In genomic region chr10:123195501-123195900, GRCm38 (mm10) we compare ENCODE assay signal across 8 mouse cellular contexts. TPM values are rescaled to one million over a fixed set of nuclear protein-coding genes. Genes with fewer than 3 reads are reported as not detected.
DNase-seq lines count a peak whose midpoint lies in the region; ATAC-seq and TF ChIP-seq lines count a peak whose summit lies in the region.

No protein-coding gene starts in this region.

- no peak for TF ChIP-seq POLR2A in liver, adult 2 months (IDR thresholded peaks at IDR 0.05; ENCODE audit: extremely low read depth, insufficient read depth, low read length)

- no peaks in the 10 kb centered on the region for H3K9me3 ChIP-seq in kidney, embryonic 16.5 days (ENCODE audit: low read length)
- no peaks in the 10 kb centered on the region for H3K9me3 ChIP-seq in embryonic facial prominence, embryonic 14.5 days (ENCODE audit: control insufficient read depth, low read length)
- H3K9me3 ChIP-seq in neural tube, embryonic 13.5 days: no peaks in the 10 kb centered on the region

- H3K4me2 ChIP-seq in kidney, embryonic 16.5 days (replicated peaks; ENCODE audit: low read depth, low read length): peak overlapping the region; percentile 74
- H3K4me2 ChIP-seq in embryonic facial prominence, embryonic 14.5 days (ENCODE audit: low read depth, low read length): peak overlapping the region; percentile 72
- peak overlapping the region; percentile 61 for H3K4me2 ChIP-seq in neural tube, embryonic 13.5 days

- DNase-seq in kidney, postnatal 36 days: no peak
- DNase-seq in embryonic facial prominence, embryonic 14.5 days (ENCODE audit: low spot score): no peak
- no peak for DNase-seq in liver, adult 2 months (ENCODE audit: extremely low read depth, low read depth, low spot score)
- DNase-seq in gastrocnemius, postnatal 4 days (ENCODE audit: low spot score in 2 of 2): no peak
- DNase-seq in right cerebral cortex, postnatal 25 days: no peak
- no peak for DNase-seq in kidney, adult 9 months

- H3K27ac ChIP-seq in kidney, embryonic 16.5 days (ENCODE audit: low read length): no peak overlapping the region
- peak overlapping the region; percentile 90; the same call in 1 of the 2 replicates for H3K27ac ChIP-seq in embryonic facial prominence, embryonic 14.5 days (replicated peaks; ENCODE audit: low read depth, low read length)
- no peak overlapping the region for H3K27ac ChIP-seq in liver, adult 2 months (replicated peaks; ENCODE audit: insufficient read depth, low read depth, low read length)
- no peak overlapping the region for H3K27ac ChIP-seq in neural tube, embryonic 13.5 days (replicated peaks)

- H3K79me2 ChIP-seq in liver, adult 2 months (ENCODE audit: control insufficient read depth, insufficient read depth, low read length): peaks cover 12% of the 10 kb centered on the region; the same call in 1 of the 2 replicates

- no peak for ATAC-seq in kidney, embryonic 16.5 days (ENCODE audit: low FRiP score, low TSS enrichment)
- no peak for ATAC-seq in embryonic facial prominence, embryonic 14.5 days (ENCODE audit: low read depth)
- ATAC-seq in neural tube, embryonic 13.5 days (ENCODE audit: low read depth): no peak

- peak overlapping the region; percentile 57 for H3K9ac ChIP-seq in kidney, embryonic 16.5 days (replicated peaks; ENCODE audit: low read length)
- H3K9ac ChIP-seq in embryonic facial prominence, embryonic 14.5 days (ENCODE audit: low read depth, low read length): peak overlapping the region; percentile 83
- peak overlapping the region; percentile 19; the same call in 1 of the 2 replicates for H3K9ac ChIP-seq in liver, adult 2 months (ENCODE audit: low read depth, low read length)
- H3K9ac ChIP-seq in neural tube, embryonic 13.5 days: peak overlapping the region; percentile 96

- H3K4me3 ChIP-seq in kidney, embryonic 16.5 days (ENCODE audit: low read length): peak overlapping the region; percentile 95
- peak overlapping the region; percentile 94 for H3K4me3 ChIP-seq in embryonic facial prominence, embryonic 14.5 days (ENCODE audit: low read depth, low read length)
- H3K4me3 ChIP-seq in liver, adult 2 months (ENCODE audit: insufficient read depth, low read depth, low read length): peak overlapping the region; percentile 98; the same call in 1 of the 2 replicates
- peak overlapping the region; percentile 96 for H3K4me3 ChIP-seq in neural tube, embryonic 13.5 days

- WGBS in kidney, embryonic 16.5 days: 11% methylated on average over 7 of the region's 7 CpGs
- WGBS in embryonic facial prominence, embryonic 14.5 days: 17% methylated on average over 7 of the region's 7 CpGs
- 18% methylated on average over 7 of the region's 7 CpGs for WGBS in liver, adult 2 months
- WGBS in neural tube, embryonic 13.5 days: 10% methylated on average over 7 of the region's 7 CpGs

- H3K4me1 ChIP-seq in kidney, embryonic 16.5 days (ENCODE audit: insufficient read depth, low read length): peaks cover 17% of the 10 kb centered on the region
- peaks cover 7% of the 10 kb centered on the region for H3K4me1 ChIP-seq in embryonic facial prominence, embryonic 14.5 days (ENCODE audit: control insufficient read depth, insufficient read depth, low read length)
- peaks cover 17% of the 10 kb centered on the region for H3K4me1 ChIP-seq in liver, adult 2 months (ENCODE audit: control insufficient read depth, insufficient read depth, low read length)
- H3K4me1 ChIP-seq in neural tube, embryonic 13.5 days (replicated peaks): peaks cover 26% of the 10 kb centered on the region

- no peaks in the 10 kb centered on the region for H3K36me3 ChIP-seq in kidney, embryonic 16.5 days (ENCODE audit: insufficient read depth, low read length)
- H3K36me3 ChIP-seq in embryonic facial prominence, embryonic 14.5 days (ENCODE audit: control insufficient read depth, insufficient read depth, low read length): no peaks in the 10 kb centered on the region
- H3K36me3 ChIP-seq in liver, adult 2 months (ENCODE audit: control insufficient read depth, insufficient read depth, low read length): no peaks in the 10 kb centered on the region
- H3K36me3 ChIP-seq in neural tube, embryonic 13.5 days: no peaks in the 10 kb centered on the region

- no peaks in the 10 kb centered on the region for H3K27me3 ChIP-seq in kidney, embryonic 16.5 days (ENCODE audit: insufficient read depth, low read length)
- H3K27me3 ChIP-seq in embryonic facial prominence, embryonic 14.5 days (replicated peaks; ENCODE audit: control insufficient read depth, insufficient read depth, low read length): no peaks in the 10 kb centered on the region
- no peaks in the 10 kb centered on the region for H3K27me3 ChIP-seq in liver, adult 2 months (ENCODE audit: control insufficient read depth, insufficient read depth, low read length)
- no peaks in the 10 kb centered on the region; the same call in 1 of the 2 replicates for H3K27me3 ChIP-seq in neural tube, embryonic 13.5 days

- no peak for TF ChIP-seq CTCF in liver, adult 2 months (IDR thresholded peaks at IDR 0.05; ENCODE audit: low read depth, low read length)

RNA-seq across cellular contexts. Expression of gene Usp15, which starts 1.3 kb away (rescaled TPM):
- 72.4 and 76.0 TPM in 2 replicates for polyA plus RNA-seq in kidney, embryonic 16.5 days (2015; fragmentation: Nextera tagmentation; extraction: Ambion mirVana)
- polyA plus RNA-seq in embryonic facial prominence, embryonic 14.5 days (2014; fragmentation: Nextera tagmentation; extraction: Ambion mirVana): 70.0 and 74.5 TPM in 2 replicates
- total RNA-seq in liver, adult 2 months (2014; rRNA removed): 49.9 and 53.0 TPM in 2 replicates
- polyA plus RNA-seq in liver, adult 2 months (2012; rRNA removed): 4.3 and 4.5 TPM in 2 replicates
- 68.2 and 71.1 TPM in 2 replicates for polyA plus RNA-seq in neural tube, embryonic 13.5 days (2015; fragmentation: Nextera tagmentation; extraction: Ambion mirVana)
- total RNA-seq in gastrocnemius, postnatal 4 days (2021): 100 to 1,000 TPM; 115 to 138 TPM

Comparison
In these comparisons a context has a peak if more than half of its experiments do, and no peak if none do; other contexts are left out.
1. H3K9ac ChIP-seq: peak in every context shown above with its lines; median percentile 96 in neural tube, embryonic 13.5 days; 83 in embryonic facial prominence, embryonic 14.5 days; 57 in kidney, embryonic 16.5 days; 19 in liver, adult 2 months.
2. RNA of gene Usp15, which starts 1.3 kb away (polyA plus RNA-seq): 70.0 to 74.5 TPM in embryonic facial prominence, embryonic 14.5 days, 72.4 to 76.0 TPM in kidney, embryonic 16.5 days and 68.2 to 71.1 TPM in neural tube, embryonic 13.5 days; 4.3 to 4.5 TPM in liver, adult 2 months; every median in the first group is over 10 times any median in the second.
3. Peak in every context shown above with its lines, with median percentiles within 50 percentile points of each other: H3K4me2 ChIP-seq and H3K4me3 ChIP-seq.